Mouse (Mus musculus) midbrain, embryonic 12.5 days (tissue): Measurements from ENCODE around the gene Gak. TPM values are rescaled to one million over a fixed set of nuclear protein-coding genes. Genes with fewer than 3 reads are reported as not detected.

Experiments used
- ATAC-seq: fragments of 200-750 bp; cut with Nextera tagmentation; 2 replicates; pipeline ENCODE4 v1.8.0; 2017; ENCODE audit warnings: low read depth, moderate TSS enrichment, moderate library complexity; ENCODE audit not compliant: low FRiP score
- H3K27ac ChIP-seq: fragments of 300-500 bp; sonication (generic); replicated peaks from 2 replicates; pipeline ENCODE4 v1.5.1; 2016; ENCODE audit warnings: mild to moderate bottlenecking
- H3K27me3 ChIP-seq: fragments of 300-500 bp; sonication (generic); 2 replicates; pipeline ENCODE4 v1.6.1; 2016; ENCODE audit warnings: mild to moderate bottlenecking
- H3K36me3 ChIP-seq: fragments of 300-500 bp; sonication (generic); 2 replicates; pipeline ENCODE4 v1.6.1; 2016
- H3K4me1 ChIP-seq: fragments of 300-500 bp; sonication (generic); 2 replicates; pipeline ENCODE4 v1.6.1; 2016
- H3K4me2 ChIP-seq: fragments of 300-500 bp; sonication (generic); replicated peaks from 2 replicates; pipeline ENCODE4 v1.6.1; 2016; ENCODE audit warnings: mild to moderate bottlenecking, moderate library complexity
- H3K4me3 ChIP-seq: fragments of 300-500 bp; sonication (generic); 2 replicates; pipeline ENCODE4 v1.5.1; 2016; ENCODE audit warnings: mild to moderate bottlenecking
- H3K9ac ChIP-seq: fragments of 300-500 bp; sonication (generic); replicated peaks from 2 replicates; pipeline ENCODE4 v1.6.1; 2016; ENCODE audit warnings: mild to moderate bottlenecking, moderate library complexity
- H3K9me3 ChIP-seq: fragments of 300-500 bp; sonication (generic); 2 replicates; pipeline ENCODE4 v1.6.1; 2016; ENCODE audit warnings: mild to moderate bottlenecking
- WGBS: fragments of 180-500 bp; shearing (Covaris S2); methylation state at CpG from one replicate; pipeline ENCODE4 v1.1.7; 2016; 5-methylcytosine and 5-hydroxymethylcytosine counted together
- polyA plus RNA-seq: library from polyadenylated mRNA; unstranded; fragments of >200 nt; fragmentation: Nextera tagmentation; extraction: Ambion mirVana; gene quantifications from 2 replicates; pipeline ENCODE4 v1.2.1, GENCODE M21; 2016

Gene Gak
- polyA plus RNA-seq, 1 experiment from 2014 or later = 60.5 TPM

DNA sequence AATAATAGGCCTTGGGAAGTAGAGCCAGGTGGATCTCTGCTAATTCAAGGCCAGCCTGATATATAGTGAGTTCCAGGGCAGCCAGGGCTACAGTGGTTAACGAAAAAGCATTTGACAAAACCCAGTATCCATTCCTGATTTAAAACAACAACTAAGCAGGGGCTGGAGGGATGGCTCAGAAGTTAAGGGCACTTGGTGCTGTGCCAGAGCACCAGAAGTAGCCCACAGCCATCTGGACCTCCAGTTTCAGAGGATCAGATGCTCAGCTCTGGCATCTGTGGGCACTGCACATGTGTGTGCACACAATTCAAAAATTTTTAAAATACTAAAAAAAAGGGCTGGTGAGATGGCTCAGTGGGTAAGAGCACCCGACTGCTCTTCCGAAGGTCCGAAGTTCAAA lies 4.1 kb upstream of the Gak start:
- Histone ChIP-seq H3K4me3 (no peak overlapping the region), H3K36me3 (no peaks in the 10 kb centered on the region), H3K27ac (no peak overlapping the region), H3K4me2 (no peak overlapping the region), H3K9me3 (no peaks in the 10 kb centered on the region), H3K4me1 (peaks cover 9% of the 10 kb centered on the region), H3K9ac (no peak overlapping the region), H3K27me3 (no peaks in the 10 kb centered on the region)
- no peak for ATAC-seq
- WGBS = 88% methylated on average over 4 of the region's 4 CpGs

- Histone ChIP-seq H3K4me1 (peaks cover 15% of the 10 kb centered on the region), H3K27me3 (no peaks in the 10 kb centered on the region), H3K4me2 (peak overlapping the region; percentile 83), H3K36me3 (peaks cover 7% of the 10 kb centered on the region), H3K27ac (peak overlapping the region; percentile 90), H3K9me3 (no peaks in the 10 kb centered on the region), H3K4me3 (peak overlapping the region; percentile 90), H3K9ac (peak overlapping the region; percentile 96)
- 3% methylated on average over 32 of the region's 32 CpGs for WGBS
- peak; percentile 87 for ATAC-seq
Measured at GRCm38 (mm10) chr5:108628891-108629633, 493 bp downstream of the Gak start.

GRCm38 (mm10) chr5:108626050-108626660 lies 3.4 kb downstream of the Gak start:
- WGBS = 83% methylated on average over 4 of the region's 4 CpGs
- ATAC-seq = no peak
- H3K9ac ChIP-seq = no peak overlapping the region
- no peak overlapping the region for H3K27ac ChIP-seq
- H3K9me3 ChIP-seq = no peaks in the 10 kb centered on the region
- H3K27me3 ChIP-seq = no peaks in the 10 kb centered on the region
- peaks cover 34% of the 10 kb centered on the region for H3K36me3 ChIP-seq
- H3K4me2 ChIP-seq = no peak overlapping the region
- H3K4me3 ChIP-seq = no peak overlapping the region
- H3K4me1 ChIP-seq = peaks cover 15% of the 10 kb centered on the region

DNA sequence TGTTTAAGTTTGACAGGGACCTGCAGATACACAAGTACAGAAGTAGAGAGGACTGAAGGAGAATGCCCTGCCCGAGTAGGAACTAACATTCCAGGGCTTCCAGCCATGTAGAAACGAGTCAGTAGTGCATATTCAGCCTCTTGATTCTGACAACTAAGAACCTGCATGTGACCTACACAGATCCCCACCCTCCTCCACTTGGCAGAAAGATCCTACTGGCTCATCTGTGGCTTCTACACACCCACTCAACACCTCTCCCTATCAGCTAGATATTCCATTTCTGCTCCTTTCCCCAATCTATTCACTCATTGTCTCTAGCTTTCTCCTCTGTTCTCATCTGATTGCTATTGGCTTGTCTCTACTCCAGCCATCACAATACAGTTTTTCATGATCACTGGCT lies 7.7 kb downstream of the Gak start:
- Histone ChIP-seq H3K4me3 (no peak overlapping the region), H3K9me3 (no peaks in the 10 kb centered on the region), H3K9ac (no peak overlapping the region), H3K27me3 (no peaks in the 10 kb centered on the region), H3K4me1 (no peaks in the 10 kb centered on the region), H3K27ac (no peak overlapping the region), H3K36me3 (peaks cover 56% of the 10 kb centered on the region), H3K4me2 (no peak overlapping the region)
- 85% methylated on average over 2 of the region's 2 CpGs for WGBS
- no peak for ATAC-seq

DNA sequence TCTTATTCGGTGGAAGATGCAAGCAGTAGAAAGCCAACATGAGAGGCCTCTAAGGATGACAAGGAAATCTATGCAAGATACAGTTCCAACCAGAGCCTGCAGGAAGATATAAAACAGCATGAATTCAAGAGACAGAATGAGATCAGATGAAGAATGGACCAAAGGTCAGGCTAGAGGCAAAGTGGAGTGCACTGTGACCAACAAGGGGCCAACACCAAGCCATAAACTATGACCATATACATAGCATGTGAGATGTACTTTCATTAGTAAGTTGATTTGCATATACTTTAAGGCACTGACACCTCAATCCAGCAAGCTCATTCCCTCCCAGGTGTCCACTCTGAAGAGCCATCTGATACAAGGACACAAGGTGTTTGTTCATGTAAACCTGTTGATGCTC lies 19.1 kb downstream of the Gak start:
- H3K4me3 ChIP-seq = no peak overlapping the region
- no peak overlapping the region for H3K27ac ChIP-seq
- no peak for ATAC-seq
- H3K27me3 ChIP-seq = no peaks in the 10 kb centered on the region
- WGBS = 100% methylated on average over 1 of the region's 1 CpGs
- no peak overlapping the region for H3K4me2 ChIP-seq
- no peaks in the 10 kb centered on the region for H3K4me1 ChIP-seq
- peaks cover 93% of the 10 kb centered on the region for H3K36me3 ChIP-seq
- H3K9me3 ChIP-seq = no peaks in the 10 kb centered on the region
- H3K9ac ChIP-seq = no peak overlapping the region

DNA sequence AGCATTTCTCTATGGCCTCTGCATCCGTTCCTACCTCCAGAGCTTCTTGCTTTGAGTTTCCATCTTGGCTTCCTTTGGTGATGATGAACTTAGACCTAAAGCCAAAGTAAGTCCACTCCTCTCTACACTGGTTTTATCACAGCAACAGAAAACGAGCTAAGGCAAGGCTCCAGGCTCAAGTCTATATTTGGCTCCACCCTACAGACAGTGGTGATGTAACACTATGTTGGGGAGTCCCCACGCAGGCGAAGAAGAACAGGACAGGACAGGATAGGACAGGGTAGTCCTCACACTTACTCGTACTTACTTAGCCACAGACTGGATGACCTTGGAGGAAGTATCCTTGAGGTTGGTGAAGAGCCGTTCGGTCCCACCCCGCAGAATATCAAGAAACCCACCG lies 27.0 kb downstream of the Gak start:
- Histone ChIP-seq H3K4me1 (no peaks in the 10 kb centered on the region), H3K9ac (no peak overlapping the region), H3K4me2 (no peak overlapping the region), H3K27ac (no peak overlapping the region), H3K4me3 (no peak overlapping the region), H3K27me3 (no peaks in the 10 kb centered on the region), H3K9me3 (no peaks in the 10 kb centered on the region), H3K36me3 (peaks cover 93% of the 10 kb centered on the region)
- 94% methylated on average over 9 of the region's 9 CpGs for WGBS
- ATAC-seq = no peak

DNA sequence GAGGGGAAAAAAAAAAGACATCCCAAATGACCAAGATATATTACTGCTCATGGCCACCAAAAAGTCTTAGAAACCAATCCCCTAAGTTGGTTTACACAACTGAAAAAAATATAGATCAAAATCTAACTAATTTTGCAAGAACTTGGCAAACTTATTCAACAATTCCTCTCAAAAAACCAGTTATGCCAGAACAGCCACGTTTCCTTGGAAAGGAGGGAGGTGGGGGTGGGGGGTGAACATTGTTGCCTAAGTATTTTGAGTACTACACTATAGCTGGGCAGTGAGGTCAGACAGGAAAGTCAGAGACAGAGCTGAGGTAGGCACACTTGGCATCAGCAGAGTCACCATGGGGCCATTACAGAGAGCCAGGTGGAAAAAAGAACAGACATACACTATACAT lies 29.6 kb downstream of the Gak start:
- 77% methylated on average over 1 of the region's 1 CpGs for WGBS
- Histone ChIP-seq H3K27ac (no peak overlapping the region), H3K36me3 (peaks cover 95% of the 10 kb centered on the region)

GRCm38 (mm10) chr5:108581361-108581891 lies 48.1 kb downstream of the Gak start:
- ATAC-seq = no peak
- H3K4me3 ChIP-seq = no peak overlapping the region
- no peak overlapping the region for H3K9ac ChIP-seq
- H3K27me3 ChIP-seq = no peaks in the 10 kb centered on the region
- H3K4me1 ChIP-seq = no peaks in the 10 kb centered on the region
- H3K27ac ChIP-seq = no peak overlapping the region
- H3K4me2 ChIP-seq = no peak overlapping the region
- no peaks in the 10 kb centered on the region for H3K9me3 ChIP-seq
- WGBS = 85% methylated on average over 3 of the region's 3 CpGs
- H3K36me3 ChIP-seq = peaks cover 88% of the 10 kb centered on the region

More for the DNA sequence above, 29.6 kb downstream of the Gak start:
- H3K9me3 ChIP-seq = no peaks in the 10 kb centered on the region
- H3K9ac ChIP-seq = no peak overlapping the region
- no peaks in the 10 kb centered on the region for H3K27me3 ChIP-seq
- ATAC-seq = no peak
- H3K4me3 ChIP-seq = no peak overlapping the region
- no peak overlapping the region for H3K4me2 ChIP-seq
- H3K4me1 ChIP-seq = no peaks in the 10 kb centered on the region

DNA sequence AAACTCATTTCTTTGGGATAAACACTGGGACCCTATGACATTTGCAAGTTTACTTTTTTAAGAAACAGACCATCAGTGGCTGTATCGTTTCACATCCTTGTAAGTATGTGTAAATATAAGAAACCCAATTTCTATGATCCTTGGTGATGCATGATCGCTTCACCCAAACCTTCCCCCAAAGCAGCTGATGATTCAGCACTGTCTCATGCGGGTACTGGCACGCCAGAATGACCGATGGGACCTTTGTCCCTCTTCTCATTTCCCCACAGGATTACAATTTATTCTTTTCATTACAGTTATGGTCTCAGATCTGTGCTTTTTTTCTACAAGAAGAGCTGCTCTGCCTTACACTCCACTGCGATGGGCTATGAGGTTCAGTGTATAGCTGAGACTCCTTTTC lies 56.5 kb downstream of the Gak start:
- H3K9ac ChIP-seq = no peak overlapping the region
- no peaks in the 10 kb centered on the region for H3K4me1 ChIP-seq
- peaks cover 96% of the 10 kb centered on the region for H3K36me3 ChIP-seq
- H3K4me2 ChIP-seq = no peak overlapping the region
- no peak overlapping the region for H3K27ac ChIP-seq
- no peaks in the 10 kb centered on the region for H3K27me3 ChIP-seq
- no peak for ATAC-seq
- H3K9me3 ChIP-seq = no peaks in the 10 kb centered on the region
- no peak overlapping the region for H3K4me3 ChIP-seq
- WGBS = 95% methylated on average over 6 of the region's 6 CpGs

- Histone ChIP-seq H3K4me1 (no peaks in the 10 kb centered on the region), H3K4me3 (no peak overlapping the region), H3K27me3 (no peaks in the 10 kb centered on the region), H3K36me3 (peaks cover 89% of the 10 kb centered on the region), H3K4me2 (no peak overlapping the region), H3K9me3 (no peaks in the 10 kb centered on the region), H3K27ac (no peak overlapping the region), H3K9ac (no peak overlapping the region)
- WGBS = 86% methylated on average over 1 of the region's 1 CpGs
- ATAC-seq = no peak
Measured at GRCm38 (mm10) chr5:108570991-108571390, 58.6 kb downstream of the Gak start.

GRCm38 (mm10) chr5:108567104-108567503 lies 62.5 kb downstream of the Gak start:
- Histone ChIP-seq H3K36me3 (peaks cover 53% of the 10 kb centered on the region), H3K4me1 (no peaks in the 10 kb centered on the region), H3K9me3 (no peaks in the 10 kb centered on the region), H3K9ac (no peak overlapping the region), H3K27me3 (no peaks in the 10 kb centered on the region), H3K4me3 (no peak overlapping the region), H3K4me2 (no peak overlapping the region), H3K27ac (no peak overlapping the region)
- WGBS = 94% methylated on average over 2 of the region's 2 CpGs
- ATAC-seq = no peak

GRCm38 (mm10) chr5:108566523-108566922 lies 63.0 kb downstream of the Gak start:
- H3K27me3 ChIP-seq = no peaks in the 10 kb centered on the region
- H3K4me2 ChIP-seq = no peak overlapping the region
- H3K4me1 ChIP-seq = no peaks in the 10 kb centered on the region
- WGBS = 91% methylated on average over 4 of the region's 4 CpGs
- H3K36me3 ChIP-seq = peaks cover 47% of the 10 kb centered on the region
- H3K4me3 ChIP-seq = no peak overlapping the region
- no peak overlapping the region for H3K27ac ChIP-seq
- H3K9me3 ChIP-seq = no peaks in the 10 kb centered on the region
- H3K9ac ChIP-seq = no peak overlapping the region
- ATAC-seq = no peak
